Mouse (Mus musculus) MEL (cell line): Measurements from ENCODE around the gene Map3k12. TPM values are rescaled to one million over a fixed set of nuclear protein-coding genes. Genes with fewer than 3 reads are reported as not detected.

ENCODE experiments used
- DNase-seq: peaks from one replicate; pipeline ENCODE4 v3.0.0; 2011; ENCODE audit warnings: low read depth, low spot score
- H3K27ac ChIP-seq: 2 replicates; pipeline ENCODE4 v1.5.1; 2012; ENCODE audit warnings: low read depth, mild to moderate bottlenecking, control low read depth, low read length, moderate library complexity; ENCODE audit not compliant: control insufficient read depth
- H3K27me3 ChIP-seq, 2 experiments: fragments of 150-350 bp in 1 of 2; sonication (generic) in 1 of 2; 2 replicates each; pipeline ENCODE4 v1.6.1; 2012; ENCODE audit warnings: low read length in 2 of 2, mild to moderate bottlenecking in 2 of 2, improper control_type of control experiment in 1 of 2, moderate library complexity in 1 of 2; ENCODE audit not compliant: insufficient read depth in 2 of 2, control insufficient read depth in 1 of 2
- H3K36me3 ChIP-seq, 2 experiments: 2 replicates each; pipeline ENCODE4 v1.6.1; 2012 to 2014; ENCODE audit warnings: low read length in 2 of 2, improper control_type of control experiment in 1 of 2, inconsistent platforms in 1 of 2, mild to moderate bottlenecking in 1 of 2; ENCODE audit not compliant: insufficient read depth in 2 of 2, control insufficient read depth in 1 of 2
- H3K4me1 ChIP-seq, 2 experiments: fragments of 150-350 bp in 1 of 2; sonication (generic) in 1 of 2; 2 replicates each; pipeline ENCODE4 v1.6.1; 2012; ENCODE audit warnings: low read length in 2 of 2, improper control_type of control experiment in 1 of 2, mild to moderate bottlenecking in 1 of 2; ENCODE audit not compliant: insufficient read depth in 2 of 2, control insufficient read depth in 1 of 2
- H3K4me3 ChIP-seq, 2 experiments: fragments of 150-350 bp in 1 of 2; sonication (generic) in 1 of 2; 2 replicates each; pipeline ENCODE4 v1.5.1; 2012; ENCODE audit warnings: low read depth in 2 of 2, low read length in 2 of 2, mild to moderate bottlenecking in 2 of 2, moderate library complexity in 2 of 2, control low read depth in 1 of 2, improper control_type of control experiment in 1 of 2; ENCODE audit not compliant: control insufficient read depth in 1 of 2, insufficient read depth in 1 of 2
- H3K79me2 ChIP-seq: 2 replicates; pipeline ENCODE4 v1.6.1; 2012; ENCODE audit warnings: mild to moderate bottlenecking, low read length, moderate library complexity; ENCODE audit not compliant: control insufficient read depth, poor library complexity, insufficient read depth
- H3K9ac ChIP-seq: 2 replicates; pipeline ENCODE4 v1.6.1; 2012; ENCODE audit warnings: low read depth, mild to moderate bottlenecking, control low read depth, low read length, moderate library complexity; ENCODE audit not compliant: control insufficient read depth, poor library complexity, severe bottlenecking
- H3K9me3 ChIP-seq: fragments of 150-350 bp; sonication (generic); replicated peaks from 2 replicates; pipeline ENCODE4 v1.6.1; 2012; ENCODE audit warnings: mild to moderate bottlenecking, low read length, improper control_type of control experiment, moderate library complexity; ENCODE audit not compliant: insufficient read depth
- BHLHE40 ChIP-seq: IDR thresholded peaks from 2 replicates; pipeline ENCODE4 v1.6.1; 2012; ENCODE audit warnings: low read depth, mild to moderate bottlenecking, inconsistent platforms, low read length, improper control_type of control experiment, borderline replicate concordance
- CHD1 ChIP-seq: IDR thresholded peaks from 2 replicates; pipeline ENCODE4 v1.6.1; 2012; ENCODE audit warnings: low read depth, mild to moderate bottlenecking, inconsistent platforms, low read length, improper control_type of control experiment
- CHD2 ChIP-seq: IDR thresholded peaks from 2 replicates; pipeline ENCODE4 v1.6.1; 2011; ENCODE audit warnings: low read length, improper control_type of control experiment
- CTCF ChIP-seq, 3 experiments: IDR thresholded peaks in 2 of 3; conservative IDR thresholded peaks in 1 of 3; 2 replicates each; pipeline ENCODE4 v1.5.1; 2011 to 2012; ENCODE audit warnings: low read length in 3 of 3, low read depth in 2 of 3, mild to moderate bottlenecking in 2 of 3, improper control_type of control experiment in 1 of 3, inconsistent platforms in 1 of 3, mixed read lengths in 1 of 3, moderate library complexity in 1 of 3; ENCODE audit not compliant: control insufficient read depth in 1 of 3, insufficient read depth in 1 of 3, poor library complexity in 1 of 3, severe bottlenecking in 1 of 3
- E2F4 ChIP-seq: IDR thresholded peaks from 2 replicates; pipeline ENCODE4 v1.6.1; 2011; ENCODE audit warnings: low read depth, low read length, improper control_type of control experiment, borderline replicate concordance
- ELF1 ChIP-seq: IDR thresholded peaks from 2 replicates; pipeline ENCODE4 v1.6.1; 2014; ENCODE audit warnings: low read depth, mild to moderate bottlenecking, inconsistent platforms, low read length, improper control_type of control experiment, moderate library complexity
- EP300 ChIP-seq, 2 experiments: IDR thresholded peaks; 2 replicates each; pipeline ENCODE4 v1.6.1; 2011; ENCODE audit warnings: improper control_type of control experiment in 2 of 2, low read length in 2 of 2, low read depth in 1 of 2, mild to moderate bottlenecking in 1 of 2
- ETS1 ChIP-seq: IDR thresholded peaks from 2 replicates; pipeline ENCODE4 v1.6.1; 2012; ENCODE audit warnings: low read depth, mild to moderate bottlenecking, inconsistent platforms, low read length, improper control_type of control experiment, moderate library complexity
- GABPA ChIP-seq: IDR thresholded peaks from 2 replicates; pipeline ENCODE4 v1.6.1; 2012; ENCODE audit warnings: low read depth, mild to moderate bottlenecking, inconsistent platforms, low read length, improper control_type of control experiment, moderate library complexity
- GATA1 ChIP-seq: IDR thresholded peaks from 2 replicates; pipeline ENCODE4 v1.6.1; 2011; ENCODE audit warnings: low read depth, low read length, improper control_type of control experiment
- HCFC1 ChIP-seq: IDR thresholded peaks from 2 replicates; pipeline ENCODE4 v1.6.1; 2012; ENCODE audit warnings: low read depth, mild to moderate bottlenecking, inconsistent platforms, low read length, improper control_type of control experiment, moderate library complexity
- JUND ChIP-seq: IDR thresholded peaks from 2 replicates; pipeline ENCODE4 v1.6.1; 2011; ENCODE audit warnings: low read depth, mild to moderate bottlenecking, improper control_type of control experiment, low read length
- MAFK ChIP-seq: IDR thresholded peaks from 2 replicates; pipeline ENCODE4 v1.6.1; 2011; ENCODE audit warnings: low read depth, mild to moderate bottlenecking, low read length, improper control_type of control experiment, borderline replicate concordance
- MAX ChIP-seq: IDR thresholded peaks from 2 replicates; pipeline ENCODE4 v1.6.1; 2011; ENCODE audit warnings: low read length, improper control_type of control experiment
- MAZ ChIP-seq: IDR thresholded peaks from 2 replicates; pipeline ENCODE4 v1.6.1; 2012; ENCODE audit warnings: low read depth, mild to moderate bottlenecking, inconsistent platforms, low read length, improper control_type of control experiment
- MEF2A ChIP-seq: IDR thresholded peaks from 2 replicates; pipeline ENCODE4 v1.6.1; 2014; ENCODE audit warnings: low read depth, mild to moderate bottlenecking, inconsistent platforms, low read length, improper control_type of control experiment; ENCODE audit not compliant: poor library complexity, insufficient replicate concordance, severe bottlenecking; ENCODE audit errors: extremely low read depth
- MXI1 ChIP-seq: IDR thresholded peaks from 2 replicates; pipeline ENCODE4 v1.6.1; 2011; ENCODE audit warnings: mild to moderate bottlenecking, low read depth, low read length, improper control_type of control experiment
- MYB ChIP-seq: IDR thresholded peaks from 2 replicates; pipeline ENCODE4 v1.6.1; 2011; ENCODE audit warnings: mild to moderate bottlenecking, low read depth, low read length, improper control_type of control experiment
- MYC ChIP-seq: IDR thresholded peaks from 2 replicates; pipeline ENCODE4 v1.6.1; 2011; ENCODE audit warnings: low read depth, mild to moderate bottlenecking, low read length, improper control_type of control experiment, moderate library complexity
- NELFE ChIP-seq: IDR thresholded peaks from 2 replicates; pipeline ENCODE4 v1.6.1; 2011; ENCODE audit warnings: low read depth, low read length, improper control_type of control experiment
- NRF1 ChIP-seq: IDR thresholded peaks from 2 replicates; pipeline ENCODE4 v1.6.1; 2014; ENCODE audit warnings: low read depth, mild to moderate bottlenecking, inconsistent platforms, low read length, improper control_type of control experiment, moderate library complexity; ENCODE audit not compliant: poor library complexity, insufficient read depth, severe bottlenecking
- POLR2A ChIP-seq, 2 experiments: IDR thresholded peaks; 2 replicates each; pipeline ENCODE4 v1.6.1; 2011 to 2012; ENCODE audit warnings: low read length in 2 of 2, mild to moderate bottlenecking in 2 of 2, control low read depth in 1 of 2, improper control_type of control experiment in 1 of 2, low read depth in 1 of 2, moderate library complexity in 1 of 2; ENCODE audit not compliant: control insufficient read depth in 1 of 2, insufficient read depth in 1 of 2, poor library complexity in 1 of 2
- POLR2AphosphoS2 ChIP-seq: IDR thresholded peaks from 2 replicates; pipeline ENCODE4 v1.6.1; 2011; ENCODE audit warnings: low read length, improper control_type of control experiment
- POLR2AphosphoS5 ChIP-seq: IDR thresholded peaks from 2 replicates; pipeline ENCODE4 v1.6.1; 2012; ENCODE audit warnings: low read depth, borderline replicate concordance, mild to moderate bottlenecking, inconsistent platforms, low read length, moderate library complexity, mixed read lengths
- RAD21 ChIP-seq: IDR thresholded peaks from 2 replicates; pipeline ENCODE4 v1.6.1; 2011; ENCODE audit warnings: mild to moderate bottlenecking, low read depth, low read length, improper control_type of control experiment
- RCOR1 ChIP-seq: IDR thresholded peaks from 2 replicates; pipeline ENCODE4 v1.6.1; 2012; ENCODE audit warnings: low read depth, mild to moderate bottlenecking, inconsistent platforms, low read length, improper control_type of control experiment
- SIN3A ChIP-seq: IDR thresholded peaks from 2 replicates; pipeline ENCODE4 v1.6.1; 2012; ENCODE audit warnings: low read length, improper control_type of control experiment, inconsistent platforms
- SMC3 ChIP-seq: IDR thresholded peaks from 2 replicates; pipeline ENCODE4 v1.6.1; 2011; ENCODE audit warnings: low read depth, low read length, improper control_type of control experiment
- TAL1 ChIP-seq: IDR thresholded peaks from 2 replicates; pipeline ENCODE4 v1.6.1; 2012; ENCODE audit warnings: mild to moderate bottlenecking, inconsistent platforms, low read length, moderate library complexity, mixed read lengths
- TCF12 ChIP-seq: IDR thresholded peaks from 2 replicates; pipeline ENCODE4 v1.6.1; 2014; ENCODE audit warnings: low read depth, mild to moderate bottlenecking, inconsistent platforms, low read length, improper control_type of control experiment, moderate library complexity
- UBTF ChIP-seq: IDR thresholded peaks from 2 replicates; pipeline ENCODE4 v1.6.1; 2012; ENCODE audit warnings: low read depth, mild to moderate bottlenecking, inconsistent platforms, low read length, improper control_type of control experiment, moderate library complexity, borderline replicate concordance; ENCODE audit not compliant: insufficient read depth
- USF1 ChIP-seq: IDR thresholded peaks from 2 replicates; pipeline ENCODE4 v1.6.1; 2014; ENCODE audit warnings: low read depth, mild to moderate bottlenecking, inconsistent platforms, low read length, improper control_type of control experiment, moderate library complexity
- USF2 ChIP-seq, 2 experiments: IDR thresholded peaks; 2 replicates each; pipeline ENCODE4 v1.6.1; 2011 to 2012; ENCODE audit warnings: improper control_type of control experiment in 2 of 2, low read length in 2 of 2, borderline replicate concordance in 1 of 2, inconsistent platforms in 1 of 2, low read depth in 1 of 2, mild to moderate bottlenecking in 1 of 2; ENCODE audit not compliant: insufficient read depth in 1 of 2
- ZC3H11A ChIP-seq: IDR thresholded peaks from 2 replicates; pipeline ENCODE4 v1.6.1; 2012; ENCODE audit warnings: low read depth, mild to moderate bottlenecking, inconsistent platforms, low read length, improper control_type of control experiment
- ZKSCAN1 ChIP-seq: IDR thresholded peaks from 2 replicates; pipeline ENCODE4 v1.6.1; 2012; ENCODE audit warnings: low read depth, mild to moderate bottlenecking, inconsistent platforms, low read length, improper control_type of control experiment, moderate library complexity
- ZMIZ1 ChIP-seq: IDR thresholded peaks from 2 replicates; pipeline ENCODE4 v1.6.1; 2012; ENCODE audit warnings: low read depth, mild to moderate bottlenecking, inconsistent platforms, low read length, improper control_type of control experiment, moderate library complexity
- ZNF384 ChIP-seq: IDR thresholded peaks from 2 replicates; pipeline ENCODE4 v1.6.1; 2012; ENCODE audit warnings: low read depth, mild to moderate bottlenecking, inconsistent platforms, low read length, improper control_type of control experiment
- polyA plus RNA-seq, 2 experiments: library from polyadenylated mRNA; stranded (reverse) in 1 of 2; unstranded in 1 of 2; fragments of >175 nt in 1 of 2; fragments of >200 nt in 1 of 2; gene quantifications; 2 replicates each; pipeline versions ENCODE4 v1.2.1 to v1.2.4; 2012; ENCODE audit warnings: low replicate concordance in 2 of 2, low read depth in 1 of 2; ENCODE audit not compliant: insufficient read length in 2 of 2, insufficient read depth in 1 of 2, missing spikeins in 1 of 2
- total RNA-seq: library from RNA; depleted of rRNA; stranded (reverse); fragments of 300-350 nt; gene quantifications from 2 replicates; pipeline ENCODE4 v1.2.3, GENCODE M21; 2012

Map3k12 gene
- total and polyA plus RNA-seq, 3 experiments, result 1.7 to 2.8 TPM; not detected in 1

DNA sequence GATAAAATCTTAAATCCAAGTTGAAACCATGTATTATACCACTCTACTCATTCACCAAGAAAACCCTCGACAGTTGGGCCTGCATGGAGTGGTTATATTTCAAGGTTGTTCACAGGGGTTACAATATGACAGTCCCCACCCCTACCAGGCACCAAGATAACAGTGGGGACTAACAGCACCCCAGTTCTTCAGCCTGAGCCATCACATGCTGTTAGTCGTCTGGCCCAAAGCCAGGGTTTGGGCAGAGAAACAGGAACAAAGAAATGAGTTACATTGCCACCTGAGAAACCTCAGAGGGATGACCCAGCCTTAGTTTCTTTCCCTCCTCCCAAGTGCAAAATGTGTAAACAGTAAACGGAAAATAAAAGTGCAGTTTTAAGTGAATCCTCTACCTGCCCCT lies 17.5 kb downstream of the Map3k12 start:
- Histone ChIP-seq H3K4me1 (peaks cover 7 to 23% of the 10 kb centered on the region in 2 experiments; a peak in 3 of 4 replicates), H3K27me3 (no peaks in the 10 kb centered on the region), H3K9ac (no peak overlapping the region), H3K9me3 (no peaks in the 10 kb centered on the region), H3K4me3 (no peak overlapping the region), H3K36me3 (peaks cover 43 to 61% of the 10 kb centered on the region in 2 experiments), H3K27ac (peak overlapping the region; percentile 45), H3K79me2 (peaks cover 5% of the 10 kb centered on the region; the same call in 1 of the 2 replicates)
- DNase-seq, result peak; percentile 96
- peak; percentile 77 for TF ChIP-seq MAZ
- TF ChIP-seq MEF2A, result 0 out of 2 replicates have a peak, but pooled peaks have one; percentile 19
- no peak; the same call in 1 of the 2 replicates for TF ChIP-seq MYB
- TF ChIP-seq POLR2A (IDR thresholded peaks at IDR 0.05; ENCODE audit: control insufficient read depth in 1 of 2, insufficient read depth in 1 of 2, low read depth in 1 of 2, low read length in 2 of 2, poor library complexity in 1 of 2), result peak in 1 of 2 experiments; percentile 31; a peak in 2 of 4 replicates
- no peak for TF ChIP-seq MAFK
- TF ChIP-seq CHD1, result no peak
- TF ChIP-seq NELFE, result no peak
- no peak for TF ChIP-seq NRF1
- no peak for TF ChIP-seq ZC3H11A
- TF ChIP-seq BHLHE40, result no peak
- no peak for TF ChIP-seq USF2 (IDR thresholded peaks at IDR 0.05; ENCODE audit: borderline replicate concordance in 1 of 2, insufficient read depth in 1 of 2, low read depth in 1 of 2, low read length in 2 of 2)
- TF ChIP-seq JUND, result no peak
- TF ChIP-seq MAX, result peak; percentile 80
- TF ChIP-seq CTCF (IDR thresholded peaks at IDR 0.05 in 2 of 3, conservative IDR thresholded peaks at IDR 0.05 in 1 of 3; ENCODE audit: control insufficient read depth in 1 of 3, insufficient read depth in 1 of 3, low read depth in 2 of 3, low read length in 3 of 3, poor library complexity in 1 of 3, severe bottlenecking in 1 of 3), result no peak
- TF ChIP-seq ZKSCAN1, result no peak
- TF ChIP-seq MYC, result peak; percentile 64
- TF ChIP-seq RCOR1, result peak; percentile 68
- TF ChIP-seq GATA1, result peak; percentile 66
- TF ChIP-seq E2F4, result no peak
- no peak for TF ChIP-seq POLR2AphosphoS5
- no peak for TF ChIP-seq TAL1
- no peak for TF ChIP-seq CHD2
- TF ChIP-seq UBTF, result no peak
- TF ChIP-seq ETS1, result peak; percentile 84
- 0 out of 2 replicates have a peak, but pooled peaks have one; percentile 9 for TF ChIP-seq SMC3
- peak; percentile 80 for TF ChIP-seq USF1
- peak; percentile 89 for TF ChIP-seq MXI1
- TF ChIP-seq GABPA, result no peak
- TF ChIP-seq ZNF384, result peak; percentile 17; the same call in 1 of the 2 replicates
- TF ChIP-seq TCF12, result 0 out of 2 replicates have a peak, but pooled peaks have one; percentile 39
- TF ChIP-seq RAD21, result no peak
- TF ChIP-seq HCFC1, result peak; percentile 52; the same call in 1 of the 2 replicates
- peak; percentile 57; the same call in 1 of the 2 replicates for TF ChIP-seq ZMIZ1
- TF ChIP-seq ELF1, result 0 out of 2 replicates have a peak, but pooled peaks have one; percentile 15
- peak; percentile 41 to 70 for TF ChIP-seq EP300 (IDR thresholded peaks at IDR 0.05; ENCODE audit: low read depth in 1 of 2, low read length in 2 of 2)
- TF ChIP-seq POLR2AphosphoS2, result peak; percentile 69; the same call in 1 of the 2 replicates
- TF ChIP-seq SIN3A, result peak; percentile 93
